Mouse (Mus musculus) forelimb bud, embryonic 11.5 days (tissue): ENCODE results near the gene Tnfrsf13c.
"Not testable (repeated sequence)": the region's sequence is repeated elsewhere in the genome, so short reads cannot be mapped to it uniquely, and the experiment has no call there.

ENCODE experiments used
- DNase-seq: peaks from one replicate; pipeline ENCODE4 v3.0.0-alpha.2; 2012; ENCODE audit warnings: low read depth, low spot score

The Tnfrsf13c gene

DNA sequence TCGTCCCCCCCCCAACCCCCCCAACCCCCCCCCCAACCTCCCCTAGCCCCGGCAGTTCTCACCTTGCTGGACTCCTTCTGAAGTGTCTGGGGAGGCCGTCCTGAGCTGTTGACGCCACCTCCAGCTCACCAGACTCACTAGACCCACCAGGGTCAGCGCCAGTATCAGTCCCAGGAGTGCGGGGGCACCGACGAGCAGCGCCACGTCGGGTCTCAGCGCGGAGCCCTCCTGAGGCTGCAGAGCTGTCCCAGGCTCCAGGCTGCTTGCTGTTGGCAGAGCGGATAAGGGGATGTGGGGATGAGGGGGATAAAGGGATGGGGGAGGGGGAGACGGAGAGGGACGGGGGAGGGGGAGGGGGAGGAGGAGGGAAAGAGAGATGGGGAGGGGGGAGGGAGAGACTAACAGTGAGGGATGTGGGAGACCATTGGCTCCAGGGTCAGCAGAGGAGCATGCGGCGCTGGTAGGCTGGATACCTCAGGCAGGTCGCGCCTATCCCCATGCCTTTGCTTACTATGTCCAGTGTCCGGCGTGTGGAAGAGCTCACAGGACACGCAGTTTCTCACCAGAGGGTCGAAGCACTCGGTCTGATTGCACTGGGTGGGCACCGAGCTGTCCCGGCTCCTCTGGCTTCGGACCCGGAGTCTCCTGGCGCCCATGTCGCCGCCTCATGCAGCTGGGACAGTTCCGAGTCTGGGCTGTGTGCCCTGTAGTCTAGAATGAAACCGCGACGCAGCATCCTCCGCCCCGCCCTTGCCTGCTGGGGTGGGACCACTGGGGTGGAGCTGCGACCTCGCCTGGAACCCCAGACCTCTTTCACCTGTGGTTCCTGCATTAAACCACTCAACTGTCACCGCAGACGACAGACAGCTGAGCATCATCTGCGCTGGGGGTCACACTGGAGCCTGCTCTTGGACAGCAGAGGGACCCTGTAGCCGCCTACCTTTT lies at the start of gene Tnfrsf13c:
Gene Tnfrsf13c, minus strand, starts transcription at position 713 of the 945 bp plus-strand sequence.
- DNase-seq, result no peak

GRCm38 (mm10) chr15:82272295-82272694 lies 48.1 kb upstream of the Tnfrsf13c start:
- DNase-seq, result no peak

GRCm38 (mm10) chr15:82271201-82271600 lies 47.0 kb upstream of the Tnfrsf13c start:
- peak; percentile 74 for DNase-seq

GRCm38 (mm10) chr15:82268783-82269182 lies 44.6 kb upstream of the Tnfrsf13c start:
- DNase-seq, result no peak

- no peak for DNase-seq
Measured at GRCm38 (mm10) chr15:82268185-82268584, 44.0 kb upstream of the Tnfrsf13c start.

DNA sequence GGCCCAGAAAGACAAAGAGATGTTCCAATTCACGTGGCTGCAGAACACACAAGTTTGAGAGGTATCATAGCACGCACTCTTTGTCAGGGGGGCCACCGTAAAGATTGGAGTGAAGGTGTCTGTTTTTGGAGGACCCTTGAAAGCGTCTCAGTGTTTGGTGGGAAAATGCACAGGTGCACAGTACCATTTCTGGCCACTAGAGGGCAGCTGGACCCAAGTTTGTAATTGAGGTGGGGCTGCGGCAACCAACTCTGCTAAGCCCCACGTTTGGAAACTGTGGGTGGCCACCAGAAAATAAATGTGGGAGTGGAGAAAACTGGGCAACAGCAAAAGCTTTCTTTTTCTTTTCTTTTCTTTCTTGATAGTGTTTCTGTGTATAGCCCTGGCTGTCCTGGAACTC lies 42.2 kb upstream of the Tnfrsf13c start:
- peak; percentile 63 for DNase-seq

- DNase-seq, result peak; percentile 83
Measured at GRCm38 (mm10) chr15:82259510-82259909, 35.3 kb upstream of the Tnfrsf13c start.

DNA sequence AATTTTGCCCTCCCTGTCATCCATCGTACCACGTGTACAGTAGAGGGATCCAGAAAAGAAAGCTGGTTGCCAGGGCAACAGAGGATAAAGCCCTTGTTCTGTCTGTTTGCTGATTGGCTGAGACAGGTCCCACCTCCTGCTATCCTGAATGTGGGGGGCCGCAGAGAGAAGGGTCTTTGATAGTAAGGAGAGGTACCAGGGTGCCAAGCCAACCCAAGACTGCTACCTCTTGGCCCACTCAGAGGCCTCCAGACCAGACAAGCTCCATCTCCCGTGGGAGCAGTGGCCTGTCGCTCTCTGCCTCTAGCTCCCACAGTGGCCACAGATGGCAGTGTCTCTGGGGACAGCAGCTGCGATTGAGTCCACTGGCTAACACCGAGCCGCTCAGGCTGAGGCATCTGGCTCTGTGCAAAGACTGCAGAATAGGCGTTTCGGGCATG lies 31.8 kb upstream of the Tnfrsf13c start:
- DNase-seq, result no peak

DNA sequence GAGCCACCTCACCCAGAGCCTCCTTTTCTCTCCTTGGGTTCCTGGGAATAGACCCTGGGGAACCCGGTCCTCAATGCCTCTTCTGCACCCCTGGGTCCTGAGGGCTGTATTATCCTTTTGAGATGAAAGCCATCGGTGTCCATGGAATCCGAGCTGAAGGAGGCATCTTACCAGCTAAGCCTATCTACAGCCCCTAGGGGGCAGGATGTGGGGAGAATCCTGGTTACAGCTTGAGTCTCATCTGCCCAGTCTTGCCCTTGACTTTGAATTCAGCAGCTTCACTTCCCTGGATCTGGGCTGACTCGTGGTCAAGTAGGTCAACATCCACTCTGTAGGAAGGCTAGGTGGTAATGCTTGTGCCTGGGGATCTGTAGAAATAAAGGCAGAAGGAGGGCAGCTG lies 31.1 kb upstream of the Tnfrsf13c start:
- no peak for DNase-seq

GRCm38 (mm10) chr15:82252097-82252496 lies 27.9 kb upstream of the Tnfrsf13c start, which contains the start of gene 1500009C09Rik:
Gene 1500009C09Rik, plus strand, starts transcription at chr15:82252397.
- no peak for DNase-seq

- DNase-seq, result no peak
Measured at GRCm38 (mm10) chr15:82251579-82251978, 27.4 kb upstream of the Tnfrsf13c start.

DNA sequence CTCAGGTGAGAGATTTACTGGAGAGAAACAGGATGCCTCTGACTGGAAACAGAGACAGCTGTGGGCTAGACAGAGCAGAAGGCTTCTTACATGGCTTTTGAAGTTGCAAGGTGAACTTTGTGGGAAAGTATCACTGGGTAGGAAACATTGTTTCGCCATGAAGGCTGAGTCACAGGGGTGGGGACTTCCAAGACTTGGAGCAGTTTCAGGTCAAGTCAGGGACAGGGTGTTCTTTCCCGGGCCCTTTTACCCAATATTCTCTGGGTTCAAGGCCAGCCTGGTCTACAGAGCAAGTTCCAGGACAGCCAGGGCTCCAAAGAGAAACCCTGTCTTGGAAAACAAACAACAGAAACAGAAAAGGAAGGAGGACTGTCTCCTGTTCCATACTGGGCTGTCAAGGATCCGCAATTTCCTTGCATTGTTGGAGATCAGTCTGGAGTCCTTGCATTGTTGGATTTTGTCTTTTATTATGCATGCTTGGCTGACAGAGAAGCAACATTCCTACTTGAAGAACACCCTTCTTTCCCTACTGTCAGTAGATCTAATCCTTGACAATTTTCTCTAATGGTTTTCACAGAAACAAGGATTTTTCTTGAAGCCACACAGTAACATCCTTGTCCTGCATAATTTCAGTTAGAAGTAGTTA lies 23.1 kb upstream of the Tnfrsf13c start:
- DNase-seq, result no peak

GRCm38 (mm10) chr15:82244805-82245161 lies 20.6 kb upstream of the Tnfrsf13c start:
- not testable (repeated sequence) for DNase-seq

GRCm38 (mm10) chr15:82244115-82244804 lies 20.1 kb upstream of the Tnfrsf13c start, which contains the start of gene Cenpm:
Gene Cenpm, minus strand, starts transcription at chr15:82244748.
- peak; percentile 86 for DNase-seq

- DNase-seq, result no peak
Measured at GRCm38 (mm10) chr15:82243742-82244114, 19.6 kb upstream of the Tnfrsf13c start.

- DNase-seq, result no peak
Measured at GRCm38 (mm10) chr15:82243311-82243710, 19.1 kb upstream of the Tnfrsf13c start.

- DNase-seq, result peak; percentile 80
Measured at GRCm38 (mm10) chr15:82236565-82236964, 12.4 kb upstream of the Tnfrsf13c start.

- DNase-seq, result no peak
Measured at GRCm38 (mm10) chr15:82235661-82236060, 11.5 kb upstream of the Tnfrsf13c start.

DNA sequence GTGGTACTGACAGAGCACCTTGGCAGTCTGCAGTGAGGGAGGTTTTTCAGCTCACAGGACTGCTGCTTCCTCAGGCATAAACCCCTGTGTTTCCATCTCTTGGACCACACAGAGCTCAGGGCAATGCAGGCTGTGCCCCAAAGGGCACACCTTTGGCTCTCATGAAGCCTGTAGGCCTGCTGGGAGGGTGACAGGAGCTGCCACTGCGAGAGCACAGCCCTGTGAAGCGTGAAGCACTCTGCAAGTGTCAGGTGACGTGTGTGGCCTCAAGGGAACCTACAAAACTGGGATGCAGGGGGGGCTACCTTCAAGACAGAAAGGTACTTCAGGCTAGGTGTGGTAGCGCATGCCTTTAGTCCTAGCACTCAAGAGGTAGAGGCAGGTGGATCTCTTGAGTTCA lies 8.5 kb upstream of the Tnfrsf13c start:
- DNase-seq, result no peak

DNA sequence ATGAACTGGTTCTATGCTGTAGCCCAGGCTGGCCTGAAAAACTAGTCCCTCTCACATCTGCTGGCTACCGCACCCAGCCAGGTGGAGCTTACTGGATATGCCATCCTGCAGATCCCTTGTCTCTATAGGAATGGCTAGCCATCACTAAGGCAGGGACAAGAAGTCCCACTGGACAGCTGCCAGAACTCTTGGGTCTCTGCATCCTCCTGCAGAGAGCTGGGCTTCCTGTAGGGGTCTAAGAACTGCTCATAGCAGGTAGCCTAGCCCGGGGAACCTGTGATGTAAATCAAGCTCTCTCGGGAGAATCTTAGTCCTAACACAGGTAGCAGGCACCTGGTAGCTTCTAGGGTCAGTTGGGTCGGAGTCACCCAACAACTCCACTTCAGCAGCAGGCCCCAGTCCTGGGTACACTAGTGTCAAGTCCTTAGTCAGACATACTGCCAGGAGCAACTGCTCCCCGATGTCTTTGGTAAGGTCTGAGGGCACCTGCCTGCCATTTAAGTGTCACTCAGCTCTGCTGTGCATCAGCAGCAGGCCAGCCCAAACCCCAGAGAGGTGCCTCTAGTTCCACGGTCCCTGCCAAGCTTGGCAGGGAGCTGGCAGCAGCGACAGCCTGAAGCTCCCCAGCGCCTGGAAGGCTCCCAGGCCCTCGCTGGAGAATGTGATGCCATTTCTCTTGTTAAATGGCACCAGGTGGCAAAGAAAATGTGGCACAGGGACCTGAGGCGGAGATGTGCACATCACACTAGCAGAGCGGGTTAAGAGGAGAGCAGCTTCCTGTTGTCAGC lies 7.6 kb upstream of the Tnfrsf13c start:
- DNase-seq, result no peak

DNA sequence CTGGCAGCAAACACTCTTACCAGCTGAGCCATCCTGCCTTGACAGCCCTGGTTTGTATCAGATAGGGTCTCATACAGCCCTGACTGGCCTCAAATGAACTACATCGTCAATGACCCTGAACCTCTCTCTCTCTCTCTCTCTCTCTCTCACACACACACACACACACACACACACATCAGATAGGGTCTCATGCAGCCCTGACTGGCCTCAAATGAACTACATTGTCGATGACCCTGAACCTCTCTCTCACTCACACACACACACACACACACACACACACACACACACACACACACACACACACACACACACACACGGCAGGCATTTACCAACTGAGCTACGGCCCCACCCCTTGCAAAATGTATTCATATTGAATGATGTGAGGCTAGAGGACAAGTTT lies 6.9 kb upstream of the Tnfrsf13c start:
- no peak for DNase-seq
